Mouse (Mus musculus) testis, postnatal 14 days (tissue): Measurements from ENCODE around the gene Lcn5.

Experiments used
- DNase-seq: peaks from one replicate; pipeline ENCODE4 v3.0.0; 2021; ENCODE audit warnings: low spot score

Lcn5 gene

GRCm38 (mm10) chr2:25657652-25658051 lies at the start of gene Lcn5:
TSS of gene Lcn5 (plus strand) at chr2:25657952.
- DNase-seq, result no peak

- peak; percentile 37 for DNase-seq
Observed at GRCm38 (mm10) chr2:25608671-25609070, 49.1 kb upstream of the Lcn5 start.

GRCm38 (mm10) chr2:25616398-25616797 lies 41.4 kb upstream of the Lcn5 start:
- DNase-seq, result no peak

- no peak for DNase-seq
Observed at GRCm38 (mm10) chr2:25617578-25617977, 40.2 kb upstream of the Lcn5 start, which contains the start of gene Ccdc183. TSS of gene Ccdc183 (minus strand) at chr2:25617678.

- no peak for DNase-seq
Observed at GRCm38 (mm10) chr2:25620386-25620785, 37.4 kb upstream of the Lcn5 start.

- no peak for DNase-seq
Observed at GRCm38 (mm10) chr2:25620852-25621228, 36.9 kb upstream of the Lcn5 start.

- DNase-seq, result peak; percentile 88
Observed at GRCm38 (mm10) chr2:25621229-25622200, 36.2 kb upstream of the Lcn5 start, which contains the start of gene Tmem141. TSS of gene Tmem141 (minus strand) at chr2:25622005.

- DNase-seq, result no peak
Observed at GRCm38 (mm10) chr2:25625986-25626385, 31.8 kb upstream of the Lcn5 start.

- no peak for DNase-seq
Observed at GRCm38 (mm10) chr2:25627811-25628210, 29.9 kb upstream of the Lcn5 start, which contains the start of gene Fcna. TSS of gene Fcna (minus strand) at chr2:25628030.

- DNase-seq, result no peak
Observed at GRCm38 (mm10) chr2:25628738-25629137, 29.0 kb upstream of the Lcn5 start.

- no peak for DNase-seq
Observed at GRCm38 (mm10) chr2:25633616-25634015, 24.1 kb upstream of the Lcn5 start.

- DNase-seq, result no peak
Observed at GRCm38 (mm10) chr2:25634046-25634445, 23.7 kb upstream of the Lcn5 start.

GRCm38 (mm10) chr2:25639890-25640289 lies 17.9 kb upstream of the Lcn5 start:
- DNase-seq, result no peak

- no peak for DNase-seq
Observed at GRCm38 (mm10) chr2:25652902-25653301, 4.8 kb upstream of the Lcn5 start, which contains the start of gene Lcn8. TSS of gene Lcn8 (plus strand) at chr2:25653120.

GRCm38 (mm10) chr2:25654502-25654901 lies 3.2 kb upstream of the Lcn5 start:
- no peak for DNase-seq

- no peak for DNase-seq
Observed at GRCm38 (mm10) chr2:25656691-25657090, 1.1 kb upstream of the Lcn5 start.

GRCm38 (mm10) chr2:25657246-25657645 lies 506 bp upstream of the Lcn5 start:
- DNase-seq, result no peak

- DNase-seq, result no peak
Observed at GRCm38 (mm10) chr2:25660279-25660678, 2.5 kb downstream of the Lcn5 start.

- no peak for DNase-seq
Observed at GRCm38 (mm10) chr2:25661245-25661970, 3.7 kb downstream of the Lcn5 start.

- no peak for DNase-seq
Observed at GRCm38 (mm10) chr2:25663511-25663910, 5.8 kb downstream of the Lcn5 start.

GRCm38 (mm10) chr2:25664125-25664524 lies 6.4 kb downstream of the Lcn5 start:
- no peak for DNase-seq

- no peak for DNase-seq
Observed at GRCm38 (mm10) chr2:25666516-25666915, 8.8 kb downstream of the Lcn5 start.

- DNase-seq, result no peak
Observed at GRCm38 (mm10) chr2:25676486-25676885, 18.7 kb downstream of the Lcn5 start, which contains the start of gene Lcn6. TSS of gene Lcn6 (plus strand) at chr2:25676786.
